Mouse (Mus musculus) adrenal gland, postnatal 25 days (tissue): Measurements from ENCODE around the gene Usf2. TPM values are rescaled to one million over a fixed set of nuclear protein-coding genes. Genes with fewer than 3 reads are reported as not detected.
"Not testable (repeated sequence)": the region's sequence is repeated elsewhere in the genome, so short reads cannot be mapped to it uniquely, and the experiment has no call there.

ENCODE experiments used
- DNase-seq: peaks from one replicate; pipeline ENCODE4 v3.0.0; 2021; ENCODE audit warnings: mixed read lengths
- total RNA-seq: library from RNA; stranded (reverse); gene quantifications from 2 replicates; pipeline ENCODE4 v1.2.3, GENCODE M21; 2021

Usf2 gene
- total RNA-seq, 1 experiment from 2014 or later = 150 TPM

- DNase-seq = no peak
These were observed 1.7 kb upstream of the Usf2 start for GRCm38 (mm10) chr7:30958109-30958865.

GRCm38 (mm10) chr7:30957367-30957783, 772 bp upstream of the Usf2 start:
- peak; percentile 93 for DNase-seq

- peak; percentile 42 for DNase-seq
These were observed 249 bp downstream of the Usf2 start for GRCm38 (mm10) chr7:30956357-30956751.

- DNase-seq = peak; percentile 90
These were observed 833 bp downstream of the Usf2 start for GRCm38 (mm10) chr7:30955584-30956356.

GRCm38 (mm10) chr7:30954971-30955520, 1.6 kb downstream of the Usf2 start:
- DNase-seq = no peak

DNA sequence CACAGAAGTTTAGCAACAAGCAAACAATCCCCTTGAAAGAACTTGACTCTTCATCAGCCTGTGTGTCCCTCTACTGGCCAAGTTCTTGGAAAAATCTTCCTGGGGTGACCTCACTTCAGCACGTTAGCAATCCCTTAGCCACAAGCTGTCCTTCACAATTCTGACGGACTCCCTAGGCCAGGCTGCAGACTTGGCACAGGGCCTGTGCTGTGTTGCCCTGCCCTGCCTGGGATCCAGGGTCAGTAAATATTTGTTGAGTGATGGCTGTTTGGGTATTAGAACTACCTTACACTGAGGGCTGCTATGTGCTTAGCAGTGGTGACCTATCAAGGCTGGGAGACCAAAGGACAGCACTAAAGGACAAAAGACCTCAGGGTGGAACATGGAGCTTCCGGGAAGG, 2.6 kb downstream of the Usf2 start:
- peak; percentile 82 for DNase-seq

GRCm38 (mm10) chr7:30953459-30953858, 3.1 kb downstream of the Usf2 start:
- DNase-seq = no peak

GRCm38 (mm10) chr7:30952441-30953265, 4.0 kb downstream of the Usf2 start:
- no peak for DNase-seq

GRCm38 (mm10) chr7:30949902-30950301, 6.7 kb downstream of the Usf2 start:
- DNase-seq = not testable (repeated sequence)

DNA sequence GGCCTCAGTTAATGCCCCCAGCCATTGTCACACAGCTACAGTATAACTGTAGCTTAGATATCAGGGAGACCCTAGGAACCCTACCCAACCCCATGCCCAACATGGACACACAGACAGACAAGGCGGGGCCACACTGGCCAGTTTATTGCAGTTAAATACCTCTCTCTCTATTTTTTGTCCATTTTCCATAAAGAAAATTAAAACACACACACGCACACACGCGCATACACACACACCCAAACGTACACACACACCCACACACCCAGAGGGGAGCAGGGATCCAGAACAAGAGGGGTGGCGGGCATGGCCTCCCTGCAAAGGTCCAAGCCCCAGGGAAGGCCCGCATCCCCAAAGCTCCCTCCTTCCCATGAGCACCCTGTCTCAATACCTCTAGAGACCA, 10.7 kb downstream of the Usf2 start:
- no peak for DNase-seq

DNA sequence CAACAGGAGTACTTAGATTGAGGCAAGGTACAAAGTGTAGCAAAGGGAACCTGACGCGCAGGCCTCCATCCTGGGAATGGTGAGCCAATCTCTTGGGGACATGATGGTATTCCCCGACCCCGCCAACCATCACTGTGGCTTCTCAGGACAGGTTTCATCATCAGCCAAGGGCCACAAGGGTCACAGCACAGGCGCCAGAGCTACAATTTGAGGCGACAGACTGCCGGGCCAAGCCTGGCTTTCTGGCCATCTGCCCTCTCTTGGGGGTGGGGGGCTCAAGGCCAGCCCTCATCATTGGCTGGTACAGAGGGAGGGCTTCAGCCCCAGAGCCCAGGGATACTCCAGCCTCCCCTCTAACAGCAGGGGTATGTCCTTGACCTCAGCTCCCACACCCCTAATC, 11.1 kb downstream of the Usf2 start:
- DNase-seq = not testable (repeated sequence)

DNA sequence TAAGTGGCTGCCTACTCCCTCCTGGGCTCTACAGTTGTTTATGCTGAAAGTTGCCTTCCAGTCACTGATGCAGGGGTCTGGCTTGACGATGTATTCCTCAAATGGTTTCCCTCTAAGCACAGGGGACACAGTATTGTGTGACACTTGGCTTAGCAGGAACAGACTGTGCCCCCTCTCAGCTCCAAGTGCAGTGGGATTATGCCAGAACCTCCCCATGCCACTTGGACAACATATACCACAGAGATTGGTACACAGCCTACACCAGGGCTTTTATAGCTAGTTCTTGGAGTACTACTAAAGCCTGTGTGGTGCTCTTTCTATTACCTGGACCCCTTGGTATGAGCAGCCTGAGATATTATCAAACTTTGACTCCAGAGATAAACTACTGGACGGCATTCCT, 11.9 kb downstream of the Usf2 start:
- not testable (repeated sequence) for DNase-seq

DNA sequence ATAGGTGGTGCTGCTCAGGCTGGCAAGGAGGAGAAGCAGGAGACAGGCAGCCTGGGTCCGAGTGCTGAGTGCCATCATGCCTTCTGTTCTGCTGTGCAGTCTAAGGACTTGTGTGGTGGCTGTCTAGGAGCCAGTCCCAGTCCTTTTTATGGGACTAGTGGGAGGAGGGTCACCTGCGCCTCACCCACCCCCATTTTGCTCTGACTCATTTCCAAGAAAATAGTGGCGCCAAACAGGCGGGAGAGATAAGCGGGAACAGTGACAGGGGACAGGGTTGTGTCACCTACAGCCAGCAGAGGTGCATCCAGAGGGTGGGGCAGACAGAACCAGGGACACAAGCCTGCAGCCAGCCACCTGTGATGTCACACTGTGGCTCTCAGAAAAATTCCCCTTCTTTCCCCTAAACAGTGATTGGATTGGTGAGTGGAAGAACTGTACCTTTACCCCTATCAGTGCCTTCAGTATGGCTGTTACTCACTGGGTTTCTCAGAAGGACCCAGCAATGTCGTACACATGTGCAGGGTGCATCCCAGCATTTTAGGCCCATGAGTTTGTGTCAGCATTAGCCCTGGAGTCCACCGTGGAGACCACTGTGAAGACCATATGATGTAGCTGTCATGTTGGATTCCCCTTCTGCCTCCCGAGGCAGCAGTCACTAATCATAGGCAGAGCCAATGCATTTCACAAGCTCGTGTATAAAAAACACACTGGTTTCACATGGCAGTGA, 12.5 kb downstream of the Usf2 start, which contains the start of gene Hamp:
Gene Hamp (minus strand): TSS at position 124 of the 727 bp plus-strand sequence.
- DNase-seq = no peak

DNA sequence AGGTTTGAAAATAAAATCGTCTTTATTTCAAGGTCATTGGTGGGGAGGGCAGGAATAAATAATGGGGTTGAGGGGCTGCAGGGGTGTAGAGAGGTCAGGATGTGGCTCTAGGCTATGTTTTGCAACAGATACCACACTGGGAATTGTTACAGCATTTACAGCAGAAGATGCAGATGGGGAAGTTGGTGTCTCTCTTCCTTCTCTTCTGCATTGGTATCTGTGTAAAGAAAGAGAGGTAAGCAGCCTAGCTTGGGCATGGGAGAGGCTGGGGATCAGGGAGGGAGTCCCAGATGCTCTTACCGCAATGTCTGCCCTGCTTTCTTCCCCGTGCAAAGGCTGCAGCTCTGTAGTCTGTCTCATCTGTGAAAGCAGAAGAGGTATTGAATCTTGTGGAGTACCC, 14.2 kb downstream of the Usf2 start:
- not testable (repeated sequence) for DNase-seq

GRCm38 (mm10) chr7:30940070-30940469, 16.5 kb downstream of the Usf2 start:
- not testable (repeated sequence) for DNase-seq

GRCm38 (mm10) chr7:30935422-30936099, 21.0 kb downstream of the Usf2 start:
- not testable (repeated sequence) for DNase-seq

- DNase-seq = not testable (repeated sequence)
These were observed 32.0 kb downstream of the Usf2 start, which contains the start of gene Hamp2 for GRCm38 (mm10) chr7:30924581-30924980. TSS of gene Hamp2 (minus strand) at chr7:30924681.

DNA sequence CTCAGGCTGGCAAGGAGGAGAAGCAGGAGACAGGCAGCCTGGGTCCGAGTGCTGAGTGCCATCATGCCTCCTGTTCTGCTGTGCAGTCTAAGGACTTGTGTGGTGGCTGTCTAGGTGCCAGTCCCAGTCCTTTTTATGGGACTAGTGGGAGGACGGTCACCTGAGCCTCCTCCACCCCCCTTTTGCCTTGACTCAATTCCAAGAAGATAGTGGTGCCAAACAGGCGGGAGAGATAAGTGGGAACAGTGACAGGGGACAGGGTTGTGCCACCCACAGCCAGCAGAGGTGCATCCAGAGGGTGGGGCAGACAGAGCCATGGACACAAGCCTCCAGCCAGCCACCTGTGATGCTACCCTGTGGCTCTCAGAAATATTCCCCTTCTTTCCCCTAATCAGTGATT, 32.5 kb downstream of the Usf2 start:
- no peak for DNase-seq

DNA sequence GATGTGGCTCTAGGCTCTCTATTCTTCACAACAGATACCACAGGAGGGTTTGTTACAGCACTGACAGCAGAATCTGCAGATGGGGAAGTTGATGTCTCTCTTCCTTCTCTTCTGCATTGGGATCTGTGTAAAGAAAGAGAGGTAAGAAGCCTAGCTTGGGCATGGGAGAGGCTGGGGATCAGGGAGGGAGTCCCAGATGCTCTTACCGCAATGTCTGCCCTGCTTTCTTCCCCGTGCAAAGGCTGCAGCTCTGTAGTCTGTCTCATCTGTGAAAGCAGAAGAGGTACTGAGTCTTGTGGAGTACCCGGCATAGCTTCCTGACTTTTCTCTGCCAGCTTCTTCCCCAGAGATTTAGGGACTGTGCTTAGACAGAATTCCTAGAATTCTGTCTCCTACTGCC, 34.1 kb downstream of the Usf2 start:
- not testable (repeated sequence) for DNase-seq

GRCm38 (mm10) chr7:30920217-30920616, 36.4 kb downstream of the Usf2 start:
- DNase-seq = no peak

DNA sequence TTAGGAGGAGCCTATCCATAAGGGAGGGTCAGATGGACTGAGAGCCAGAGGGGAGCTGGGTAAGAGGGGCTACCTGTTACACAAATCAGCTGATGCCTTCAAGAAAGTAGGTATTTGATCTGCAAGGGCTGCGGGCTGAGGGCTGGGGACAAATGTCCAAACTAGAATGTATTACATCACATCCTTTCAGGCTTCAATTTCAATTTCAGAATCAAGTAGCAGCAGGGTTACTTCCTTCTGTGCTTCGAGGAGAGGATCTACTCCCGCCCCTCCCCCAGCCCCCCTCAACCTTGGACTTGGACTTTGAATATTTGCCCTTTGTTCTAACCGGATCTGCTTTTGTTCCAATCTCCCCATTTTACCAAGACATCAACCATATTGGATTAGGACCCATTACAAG, 39.4 kb downstream of the Usf2 start:
- no peak for DNase-seq
